Mouse (Mus musculus) large intestine, adult 2 months (tissue): ENCODE results near the gene Nms. TPM values are rescaled to one million over a fixed set of nuclear protein-coding genes. Genes with fewer than 3 reads are reported as not detected.

Experiments used
- DNase-seq: peaks from one replicate; pipeline ENCODE4 v3.0.0-alpha.2; 2012; ENCODE audit warnings: low read depth, low spot score
- WGBS: fragments of 180-500 bp; shearing (Covaris S2); methylation state at CpG from one replicate; pipeline ENCODE4 v1.1.7; 2018; 5-methylcytosine and 5-hydroxymethylcytosine counted together
- polyA plus RNA-seq: library from polyadenylated mRNA; depleted of rRNA; stranded (reverse); fragments of >200 nt; gene quantifications from 2 replicates; pipeline ENCODE4 v1.2.3, GENCODE M21; 2012; rRNA removed

The Nms gene
- polyA plus RNA-seq: not detected in 2 replicates

DNA sequence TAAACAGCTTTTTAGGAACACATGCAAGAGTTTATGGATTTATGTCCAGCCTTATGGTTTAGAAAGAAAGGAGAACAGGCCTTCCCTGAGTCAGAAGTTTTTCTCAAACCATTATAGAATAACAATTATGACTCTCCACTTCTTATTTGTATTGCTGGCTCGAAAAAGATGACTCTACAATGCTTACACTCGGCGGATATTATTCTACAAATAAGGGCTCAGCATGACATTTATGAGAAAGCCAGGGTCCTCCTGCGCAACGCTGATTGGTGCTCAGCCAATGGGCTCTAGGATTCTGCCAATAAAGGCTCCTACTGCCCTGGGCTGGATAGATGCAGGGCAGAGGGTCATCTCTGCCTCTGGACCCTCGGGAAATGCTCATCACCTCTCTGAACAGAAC, at the start of gene Nms:
Gene Nms (plus strand): TSS at position 301 of the 400 bp plus-strand sequence.
- WGBS: 62% methylated on average over 6 of the region's 6 CpGs
- no peak for DNase-seq

DNA sequence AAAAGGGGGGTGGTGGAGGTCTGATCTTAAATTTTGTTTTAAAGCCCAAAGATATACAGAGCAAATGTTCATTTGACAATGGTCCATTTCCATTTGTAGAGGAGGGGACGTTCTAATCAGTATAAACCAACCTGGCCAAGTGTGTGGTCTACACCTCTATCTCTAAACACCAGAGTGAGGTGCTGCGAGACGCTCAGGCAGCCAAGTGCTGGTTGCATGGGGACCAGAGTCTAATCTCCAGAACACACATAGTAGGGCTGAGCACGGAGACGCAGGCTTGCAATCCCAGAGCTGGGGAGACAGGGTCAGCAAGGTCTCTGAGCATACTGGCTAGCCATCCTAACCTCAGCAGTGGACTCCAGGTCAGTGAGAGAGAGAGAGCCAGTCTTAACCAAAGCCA, 47.5 kb upstream of the Nms start:
- 90% methylated on average over 5 of the region's 5 CpGs for WGBS
- DNase-seq: no peak

DNA sequence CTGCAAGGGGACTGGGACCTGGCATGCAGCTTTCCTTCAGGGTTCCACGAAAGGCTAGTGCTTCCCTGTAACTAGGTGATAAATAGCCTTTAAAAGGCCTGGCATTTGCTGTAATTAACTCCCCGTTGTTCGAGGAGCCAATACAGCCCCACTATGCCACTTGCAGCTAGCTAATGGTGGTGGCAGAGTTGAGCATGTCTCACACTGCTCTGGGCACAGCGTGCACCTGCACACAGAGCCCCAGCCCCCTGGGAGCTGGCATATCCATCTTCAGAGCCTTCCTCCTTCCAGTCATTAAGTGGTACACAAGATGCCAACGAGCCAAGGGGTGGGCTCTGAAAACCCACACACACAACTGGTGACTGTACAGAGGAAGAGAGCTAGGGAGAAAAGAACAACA, 45.9 kb upstream of the Nms start:
- 69% methylated on average over 5 of the region's 5 CpGs for WGBS
- DNase-seq: no peak

DNA sequence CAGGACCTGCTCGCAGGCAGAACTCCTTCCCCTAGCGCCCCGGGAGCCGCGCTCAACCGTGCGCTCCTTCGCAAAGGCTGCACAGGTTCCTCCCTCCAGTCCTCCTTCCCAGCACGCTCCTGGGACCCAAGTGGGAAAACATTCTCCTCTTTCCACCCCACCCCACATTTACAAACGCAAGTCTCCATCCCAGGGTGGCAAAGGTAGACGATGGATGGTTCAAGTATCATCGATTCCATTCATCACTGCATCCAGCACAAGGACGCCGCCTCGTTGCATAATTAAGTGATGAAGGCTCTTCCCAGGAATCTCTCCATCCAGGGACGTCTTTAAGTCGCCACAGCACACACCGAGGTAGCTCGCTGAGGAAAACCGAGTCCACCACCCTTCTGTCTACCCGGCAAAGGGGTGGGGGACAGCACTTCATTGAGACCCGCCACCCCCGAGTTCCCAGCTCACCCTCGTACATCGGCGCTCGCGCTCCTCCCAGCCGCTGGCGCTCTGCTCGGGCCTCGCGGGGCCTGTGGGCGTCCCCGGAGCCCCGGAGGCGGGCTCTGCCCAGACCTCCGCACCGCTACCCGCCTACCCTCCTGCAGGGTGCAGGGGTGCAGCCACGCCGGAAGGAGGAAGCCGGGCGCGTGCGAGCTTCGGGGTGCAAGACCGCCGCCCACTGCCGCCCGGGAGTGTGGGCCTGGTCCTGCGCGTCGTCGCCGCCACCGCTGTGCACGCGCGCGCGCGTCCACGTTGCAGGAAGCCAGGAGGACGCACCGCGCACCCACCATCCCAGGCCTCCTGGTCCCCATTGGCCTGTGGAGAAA, 41.3 kb upstream of the Nms start, which contains the start of gene Chst10:
Gene Chst10 (minus strand): TSS at position 731 of the 818 bp plus-strand sequence.
- no peak for DNase-seq
- WGBS: 1% methylated on average over 67 of the region's 67 CpGs

DNA sequence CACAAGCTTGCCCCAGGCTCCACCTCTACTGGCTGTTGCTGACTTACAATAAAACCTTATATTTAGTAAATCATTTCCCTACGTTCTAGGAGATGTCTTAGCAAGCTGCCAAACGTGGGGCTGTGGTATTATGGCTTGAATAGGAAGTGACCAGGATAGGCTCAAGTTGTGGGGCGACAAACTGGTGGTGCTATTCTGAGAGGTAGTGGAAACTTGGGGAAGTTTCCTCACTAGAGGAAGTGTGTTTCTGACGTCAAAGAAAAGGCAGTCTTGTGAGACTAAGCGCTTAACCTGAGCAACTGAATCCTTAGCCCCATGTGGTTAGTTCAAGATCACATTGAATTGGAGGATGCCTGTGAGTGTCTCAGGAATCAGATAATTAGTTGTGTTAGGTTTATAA, 36.4 kb upstream of the Nms start:
- no peak for DNase-seq
- WGBS: 26% methylated on average over 5 of the region's 5 CpGs

GRCm38 (mm10) chr1:38903985-38904384, 35.0 kb upstream of the Nms start:
- 71% methylated on average over 2 of the region's 2 CpGs for WGBS
- no peak for DNase-seq

- 85% methylated on average over 4 of the region's 4 CpGs for WGBS
- DNase-seq: no peak
These were observed 10.0 kb upstream of the Nms start for GRCm38 (mm10) chr1:38928996-38929395.

DNA sequence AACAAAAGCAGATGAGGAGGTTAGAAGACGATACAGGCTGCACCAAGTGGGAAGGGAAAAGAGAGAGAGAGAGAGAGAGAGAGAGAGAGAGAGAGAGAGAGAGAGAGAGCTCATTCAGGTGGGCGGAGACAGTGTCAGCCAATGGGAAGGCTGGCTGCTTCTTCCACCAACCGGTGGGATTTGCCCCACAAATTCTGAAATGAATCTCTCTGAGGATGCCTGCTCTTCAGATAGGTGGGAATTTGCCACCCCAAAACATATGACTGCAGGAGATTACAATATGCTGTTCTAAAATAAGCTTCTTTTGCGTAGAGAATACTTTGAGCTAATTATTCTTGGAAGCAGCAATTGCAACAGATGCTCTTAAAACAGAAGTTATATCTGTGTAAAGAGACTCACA, 9.5 kb upstream of the Nms start:
- no peak for DNase-seq
- WGBS: 73% methylated on average over 4 of the region's 4 CpGs

GRCm38 (mm10) chr1:38930767-38931166, 8.2 kb upstream of the Nms start:
- WGBS: 30% methylated on average over 8 of the region's 8 CpGs

GRCm38 (mm10) chr1:38934668-38935067, 4.3 kb upstream of the Nms start:
- 32% methylated on average over 5 of the region's 5 CpGs for WGBS
- no peak for DNase-seq

More at GRCm38 (mm10) chr1:38930767-38931166, 8.2 kb upstream of the Nms start:
- no peak for DNase-seq

DNA sequence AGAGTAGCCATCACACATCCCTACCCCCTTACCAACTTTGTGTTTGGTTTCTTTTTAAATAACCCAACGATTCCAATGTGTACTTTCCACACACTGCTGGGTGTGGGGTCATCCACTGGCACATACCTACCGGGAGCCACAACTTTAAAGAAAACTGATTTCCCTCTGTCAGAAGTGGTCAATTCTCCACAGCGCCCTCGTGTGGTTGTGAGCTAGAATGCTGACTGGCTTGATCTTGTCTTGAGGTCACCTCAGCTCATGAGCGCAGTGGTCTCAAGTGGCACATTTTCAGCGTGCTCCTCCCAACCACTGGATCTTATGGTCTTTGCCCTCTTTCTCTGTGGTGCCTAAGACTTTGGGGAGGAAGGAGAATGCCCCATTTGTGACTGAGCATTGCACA, 2.2 kb upstream of the Nms start:
- DNase-seq: peak; percentile 16
- WGBS: 17% methylated on average over 6 of the region's 6 CpGs

DNA sequence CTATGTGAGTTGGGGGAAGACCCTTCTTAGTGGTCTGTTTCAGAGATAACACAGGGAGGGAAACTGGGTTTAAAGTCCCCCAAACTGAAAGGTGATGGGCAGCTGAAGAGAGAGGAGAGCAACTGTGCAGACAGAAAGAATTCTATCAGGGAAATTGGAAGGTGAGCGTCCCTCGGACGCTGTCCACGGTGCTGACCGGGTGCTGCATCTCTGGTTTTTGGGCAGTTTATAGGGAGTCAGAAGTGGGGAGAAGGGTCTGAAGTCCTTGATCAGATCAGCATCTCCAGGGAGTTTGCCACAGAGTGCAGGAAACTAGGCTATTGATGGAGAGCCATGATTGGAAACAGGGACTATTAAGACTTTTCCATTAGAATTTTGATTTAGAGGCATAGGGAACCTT, 659 bp downstream of the Nms start:
- WGBS: 6% methylated on average over 5 of the region's 5 CpGs
- no peak for DNase-seq

GRCm38 (mm10) chr1:38956457-38956856, 17.5 kb downstream of the Nms start:
- WGBS: 78% methylated on average over 3 of the region's 3 CpGs
- DNase-seq: no peak

GRCm38 (mm10) chr1:38969116-38969515, 30.2 kb downstream of the Nms start:
- 90% methylated on average over 1 of the region's 1 CpGs for WGBS
- no peak for DNase-seq

DNA sequence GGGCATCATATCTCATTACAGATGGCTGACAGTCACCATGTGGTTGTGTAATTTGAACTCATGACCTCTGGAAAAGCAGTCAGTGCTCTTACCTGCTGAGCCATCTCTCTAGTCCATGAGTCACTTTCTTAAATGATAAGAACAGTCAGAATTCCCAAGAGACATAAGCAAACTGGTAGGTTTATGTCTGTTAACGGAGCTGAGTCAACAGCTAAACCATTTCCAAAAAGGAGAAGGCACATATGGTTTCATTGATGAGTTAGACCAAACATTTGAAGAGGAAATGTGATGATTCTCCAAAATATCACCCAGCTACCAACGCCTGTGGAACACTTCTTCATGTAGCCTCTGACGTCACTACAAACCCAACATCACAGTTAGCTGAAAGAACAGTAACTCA, 32.8 kb downstream of the Nms start:
- DNase-seq: no peak
- WGBS: 77% methylated on average over 3 of the region's 3 CpGs

DNA sequence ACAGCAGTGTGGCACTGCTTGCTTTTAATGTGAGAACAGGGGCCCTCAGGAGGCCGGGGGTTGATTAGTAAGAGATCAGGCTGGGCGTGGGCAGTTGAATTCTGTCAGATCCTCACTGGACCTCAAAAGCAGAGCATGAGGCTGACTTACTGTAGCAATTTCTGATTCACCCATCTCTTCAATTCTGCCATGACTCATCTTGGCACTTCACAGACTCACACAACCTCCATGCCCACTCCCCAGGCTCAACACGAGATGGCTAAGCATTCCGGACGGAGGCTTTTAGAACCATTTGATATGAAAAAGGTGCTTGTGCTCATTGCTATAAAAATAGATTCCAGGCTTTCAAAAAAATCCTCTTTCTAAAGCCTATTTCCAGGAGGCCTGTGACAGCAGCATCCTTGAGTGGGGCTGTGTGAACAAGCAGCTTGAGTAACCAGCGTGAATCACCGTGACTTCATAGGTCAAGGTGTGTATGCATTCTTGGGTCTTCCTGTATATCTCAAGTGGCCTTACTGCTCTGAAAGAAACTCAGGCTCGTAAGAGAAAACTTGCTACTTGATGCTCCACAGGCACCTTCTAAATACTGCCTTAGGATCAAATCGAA, 34.1 kb downstream of the Nms start:
- DNase-seq: no peak
- WGBS: 71% methylated on average over 9 of the region's 9 CpGs

DNA sequence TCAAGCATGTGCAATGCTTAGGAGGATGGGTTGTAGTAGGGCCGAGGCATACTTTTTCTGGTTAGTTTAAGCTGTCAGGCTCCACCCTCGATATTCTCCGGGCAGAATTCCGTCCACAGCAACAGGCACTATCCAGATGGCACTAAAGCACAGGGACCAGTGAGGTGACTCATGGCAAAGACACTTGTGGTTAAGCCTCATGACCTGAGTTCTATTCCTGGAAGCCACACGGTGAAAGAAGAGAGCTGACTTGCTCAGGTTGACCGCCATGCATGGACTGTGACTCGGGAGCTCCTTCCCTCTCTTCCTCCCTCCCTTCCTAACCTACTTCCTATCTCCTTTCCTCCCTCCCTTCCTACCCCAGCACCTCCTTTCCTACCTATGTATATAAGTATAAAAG, 41.0 kb downstream of the Nms start:
- no peak for DNase-seq
- 77% methylated on average over 7 of the region's 7 CpGs for WGBS

GRCm38 (mm10) chr1:38983870-38984269, 44.9 kb downstream of the Nms start:
- no peak for DNase-seq
- WGBS: 28% methylated on average over 2 of the region's 2 CpGs

DNA sequence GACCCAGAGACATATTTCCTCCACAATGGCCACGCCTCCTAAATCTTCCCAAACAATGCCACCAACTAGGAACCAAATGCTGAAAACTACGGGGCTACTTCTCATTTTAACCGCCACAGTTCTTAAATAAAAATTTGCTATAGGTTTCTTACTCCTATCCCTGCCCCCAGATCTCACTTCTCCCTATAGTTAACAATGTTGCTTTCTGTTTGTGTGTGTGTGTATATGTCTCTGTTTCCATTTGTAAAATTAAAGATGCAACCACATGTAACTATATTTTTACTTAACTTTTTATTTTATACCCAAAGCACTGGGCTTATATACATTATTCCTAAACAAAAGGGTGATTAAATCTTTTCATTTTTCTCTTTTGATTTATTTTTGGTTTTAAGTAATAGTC, 46.4 kb downstream of the Nms start, which contains the start of gene Pdcl3:
Gene Pdcl3 (plus strand): TSS at position 301 of the 400 bp plus-strand sequence.
- no peak for DNase-seq
- 91% methylated on average over 3 of the region's 3 CpGs for WGBS

DNA sequence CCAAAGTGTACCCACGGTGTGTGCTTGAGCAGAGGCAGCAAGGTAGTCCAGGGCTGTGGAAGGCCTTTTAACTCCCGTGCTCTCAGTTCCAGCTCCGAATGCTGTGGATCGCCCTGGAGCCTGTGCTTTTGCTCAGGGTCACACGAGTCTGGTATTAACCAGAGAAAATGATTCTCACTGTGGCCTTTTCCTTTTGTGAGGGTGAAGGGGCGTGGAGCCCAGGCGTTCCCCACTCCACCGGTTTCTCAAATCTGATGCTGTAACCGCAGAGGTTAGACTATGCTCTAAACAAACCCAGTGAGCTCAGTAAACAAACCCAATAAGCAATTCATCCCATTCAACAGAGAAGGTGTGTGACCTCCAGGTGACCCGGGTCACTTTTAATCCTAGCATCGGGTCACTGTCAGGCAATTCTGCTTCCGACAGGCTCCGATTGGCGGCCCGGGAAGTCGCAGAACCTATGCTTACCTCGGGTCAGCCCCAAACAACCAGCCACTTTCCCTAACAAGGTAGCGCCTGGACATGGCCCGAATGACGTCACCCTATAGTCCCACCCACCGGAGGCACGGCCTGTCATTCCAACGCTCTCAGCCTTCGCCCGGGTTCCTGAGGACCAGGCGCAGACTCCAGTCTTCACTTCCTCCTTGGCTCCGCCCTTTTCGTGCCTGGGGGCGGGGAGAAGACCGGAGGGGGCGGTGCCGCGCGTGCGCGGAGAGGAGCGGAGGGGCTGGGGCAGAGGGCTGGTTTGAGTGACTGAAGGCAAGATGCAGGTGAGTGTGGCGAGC, 48.3 kb downstream of the Nms start:
- peak; percentile 99 for DNase-seq
- WGBS: 2% methylated on average over 38 of the region's 38 CpGs
